Mouse (Mus musculus): ENCODE measurements around the gene Cep295nl.

The Cep295nl gene

DNA sequence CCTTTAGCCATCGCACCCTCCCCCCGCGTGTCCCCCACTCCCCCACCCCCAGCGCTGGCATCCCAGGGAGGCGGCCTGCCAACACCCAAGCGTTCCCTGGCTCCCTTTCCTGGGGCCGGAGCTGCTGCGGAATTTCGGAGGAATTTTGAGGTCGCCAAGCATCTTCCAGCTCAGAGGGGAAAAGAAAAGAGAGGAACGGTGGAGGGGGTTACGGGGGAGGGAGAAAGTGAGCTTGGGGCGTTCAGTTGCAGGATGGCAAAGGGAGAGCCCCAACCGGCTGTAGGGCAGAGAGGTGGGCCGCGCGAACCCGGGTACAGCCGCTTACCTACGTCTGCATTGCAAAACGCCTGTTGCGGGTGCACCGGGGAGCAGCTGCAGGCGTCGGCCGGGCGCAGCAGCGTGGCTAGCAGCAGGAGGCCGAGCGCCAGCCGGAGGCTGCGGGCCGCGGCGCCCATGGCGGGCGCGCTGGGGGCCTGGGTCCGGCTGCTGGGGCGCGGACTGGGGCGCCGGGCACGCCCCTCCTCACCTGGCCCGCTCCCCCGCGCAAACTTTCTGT lies 12.4 kb upstream of the Cep295nl start:
- no peak for DNase-seq

DNA sequence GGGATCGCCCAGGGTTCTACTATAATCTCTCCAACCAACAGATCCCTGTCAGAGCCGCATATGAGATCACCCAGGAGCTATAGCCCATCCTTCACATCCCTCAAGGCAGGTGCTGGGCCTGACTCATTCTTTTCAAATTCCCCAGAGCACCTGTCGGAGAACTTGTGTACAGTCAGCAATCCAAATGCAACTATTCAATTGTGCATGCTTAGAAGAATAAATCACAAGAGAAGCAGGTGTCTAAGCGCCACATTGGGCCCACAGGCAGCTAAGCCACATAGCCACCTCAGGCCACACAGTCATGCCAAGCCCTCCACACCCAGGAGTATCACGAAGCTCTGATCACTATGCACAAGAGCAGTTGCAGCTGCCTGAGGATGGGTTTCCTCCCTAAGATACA lies 7.2 kb upstream of the Cep295nl start:
- DNase-seq: no peak

DNA sequence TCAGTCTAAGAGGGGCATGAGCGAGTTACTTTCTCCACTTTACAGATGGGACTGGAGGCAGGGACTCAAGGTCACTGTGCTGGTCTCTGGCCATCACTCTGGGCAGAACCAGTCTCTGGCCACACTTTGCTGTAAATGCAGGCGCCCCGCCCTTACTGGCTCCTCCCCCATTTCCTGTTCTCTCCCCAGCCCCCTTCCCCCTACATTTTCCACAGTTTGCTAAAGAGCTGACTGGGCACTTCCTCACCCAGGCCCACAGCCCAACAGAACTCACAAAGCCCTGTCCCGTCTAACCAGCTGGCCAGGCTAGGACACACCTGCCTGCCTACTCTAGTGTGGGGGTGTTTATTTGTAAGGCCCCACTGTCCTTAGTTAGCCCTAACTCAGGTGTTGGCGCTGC lies 6.6 kb upstream of the Cep295nl start:
- no peak for DNase-seq

DNA sequence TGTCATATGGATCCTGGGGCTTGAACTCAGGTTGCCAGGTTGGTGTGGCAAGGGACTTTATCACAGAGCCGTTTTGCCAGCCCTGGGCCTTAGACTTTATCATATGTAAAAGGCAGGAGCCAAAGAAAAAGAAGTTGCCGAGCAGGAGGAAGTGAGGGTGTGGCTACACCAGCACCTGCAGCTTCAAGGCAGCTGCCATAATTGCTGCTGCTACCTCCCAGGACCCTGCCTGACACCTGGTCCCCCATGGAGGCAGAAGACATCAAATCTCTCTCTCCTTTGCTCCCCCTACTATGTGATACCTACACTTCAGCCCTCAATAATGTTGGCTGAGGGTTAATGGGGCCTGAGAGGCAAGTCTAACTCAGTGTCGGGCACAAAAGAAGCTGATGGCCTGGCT lies 6.1 kb upstream of the Cep295nl start:
- no peak for DNase-seq

DNA sequence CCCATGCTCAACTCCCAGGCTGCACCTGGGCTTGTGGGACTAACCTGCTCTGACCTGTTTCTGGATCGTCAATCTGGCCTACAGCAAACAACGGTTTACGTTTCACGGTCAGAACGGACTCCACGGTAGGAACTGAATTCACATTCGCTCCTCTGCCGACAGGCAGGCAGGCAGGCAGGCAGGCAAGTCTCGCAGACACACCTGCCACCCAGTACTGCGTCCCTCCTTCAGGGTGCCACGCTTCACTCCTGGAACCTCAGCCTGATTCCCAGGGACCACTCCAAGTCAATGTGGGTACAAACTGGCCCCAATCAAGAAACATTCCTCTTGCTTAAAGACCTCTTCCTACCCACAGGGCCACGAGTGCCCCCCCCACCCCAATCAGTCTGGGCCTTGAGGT lies 5.6 kb upstream of the Cep295nl start:
- DNase-seq: no peak

- no peak for DNase-seq
Measured at GRCm38 (mm10) chr11:118347391-118347790, 5.1 kb upstream of the Cep295nl start.

GRCm38 (mm10) chr11:118346395-118347096 lies 4.2 kb upstream of the Cep295nl start:
- DNase-seq: no peak

GRCm38 (mm10) chr11:118345693-118346092 lies 3.4 kb upstream of the Cep295nl start:
- no peak for DNase-seq

GRCm38 (mm10) chr11:118343629-118344028 lies 1.3 kb upstream of the Cep295nl start:
- no peak for DNase-seq

DNA sequence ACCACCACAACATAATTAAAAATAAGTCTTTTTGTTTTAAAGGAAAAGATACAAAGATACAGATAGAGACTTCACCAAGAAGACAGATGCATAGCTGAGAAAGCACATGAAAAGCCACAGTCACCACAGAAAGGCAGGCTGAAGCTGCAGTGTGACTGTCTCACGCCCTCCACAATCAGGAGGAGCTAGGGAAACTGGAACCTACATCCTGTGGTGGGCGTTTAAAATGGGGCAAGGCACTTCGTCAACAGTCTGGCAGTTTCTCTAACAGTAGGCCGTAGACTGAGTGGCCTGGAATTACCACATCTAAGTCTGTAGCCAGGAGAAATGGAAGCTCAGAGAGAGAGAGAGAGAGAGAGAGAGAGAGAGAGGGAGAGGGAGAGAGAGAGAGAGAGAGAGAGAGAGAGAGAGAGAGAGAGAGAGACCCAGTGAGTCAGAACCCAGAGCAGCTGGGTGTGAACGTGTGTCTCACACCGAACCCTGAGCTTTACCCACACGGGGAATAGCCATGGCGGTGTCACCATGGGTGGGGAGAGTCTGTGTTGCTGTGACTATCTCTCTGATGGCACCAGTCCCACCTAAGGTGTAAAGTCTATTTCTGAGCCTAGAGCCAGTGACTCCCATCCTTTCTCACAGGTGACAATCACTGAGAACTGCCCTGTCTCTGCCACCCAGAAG lies 4.7 kb downstream of the Cep295nl start:
- no peak for DNase-seq

DNA sequence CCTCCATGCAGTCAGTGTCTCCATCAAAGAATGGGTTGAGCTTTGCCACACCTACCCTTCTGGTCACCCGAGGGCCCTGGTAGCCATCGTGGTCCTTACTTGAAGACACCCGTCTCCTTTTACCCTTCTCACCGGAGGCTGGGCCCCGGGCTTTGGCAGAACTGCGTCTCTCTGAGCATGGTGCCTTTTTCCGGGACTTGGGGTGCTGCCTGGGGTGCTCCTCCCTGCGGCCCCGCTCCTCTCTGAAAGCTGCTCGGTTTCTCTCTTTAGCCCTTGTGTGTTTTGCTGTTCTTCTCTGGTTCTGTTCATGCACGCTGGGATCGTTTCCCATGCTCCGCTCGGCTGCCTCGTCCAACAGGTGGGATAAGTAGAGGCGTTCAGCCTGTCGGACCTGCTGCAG lies 8.9 kb downstream of the Cep295nl start:
- DNase-seq: no peak

- DNase-seq: no peak
Measured at GRCm38 (mm10) chr11:118332376-118332775, 9.9 kb downstream of the Cep295nl start.

DNA sequence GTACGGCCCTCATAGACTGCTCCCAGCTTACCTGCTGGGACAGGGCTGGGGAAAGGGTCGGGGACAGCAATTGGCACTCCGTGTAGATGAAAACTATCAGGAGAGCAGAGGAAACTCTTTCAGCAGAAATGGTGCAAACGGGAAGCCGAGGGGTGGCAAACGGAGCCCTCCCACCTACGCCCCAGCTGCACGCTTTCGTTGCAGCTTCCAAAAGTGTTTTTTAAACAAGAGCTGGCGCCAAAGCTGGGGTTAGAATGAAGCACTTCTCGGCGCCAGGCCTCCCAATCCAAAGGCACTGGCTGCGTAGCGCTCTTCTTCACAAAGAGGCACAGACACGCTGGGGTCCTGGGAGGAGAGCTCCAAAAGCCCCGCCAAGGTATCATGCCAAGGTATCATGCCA lies 11.5 kb downstream of the Cep295nl start:
- no peak for DNase-seq

- DNase-seq: no peak
Measured at GRCm38 (mm10) chr11:118330361-118330760, 11.9 kb downstream of the Cep295nl start.

GRCm38 (mm10) chr11:118328947-118329346 lies 13.4 kb downstream of the Cep295nl start:
- no peak for DNase-seq

GRCm38 (mm10) chr11:118328511-118328910 lies 13.8 kb downstream of the Cep295nl start:
- DNase-seq: no peak

DNA sequence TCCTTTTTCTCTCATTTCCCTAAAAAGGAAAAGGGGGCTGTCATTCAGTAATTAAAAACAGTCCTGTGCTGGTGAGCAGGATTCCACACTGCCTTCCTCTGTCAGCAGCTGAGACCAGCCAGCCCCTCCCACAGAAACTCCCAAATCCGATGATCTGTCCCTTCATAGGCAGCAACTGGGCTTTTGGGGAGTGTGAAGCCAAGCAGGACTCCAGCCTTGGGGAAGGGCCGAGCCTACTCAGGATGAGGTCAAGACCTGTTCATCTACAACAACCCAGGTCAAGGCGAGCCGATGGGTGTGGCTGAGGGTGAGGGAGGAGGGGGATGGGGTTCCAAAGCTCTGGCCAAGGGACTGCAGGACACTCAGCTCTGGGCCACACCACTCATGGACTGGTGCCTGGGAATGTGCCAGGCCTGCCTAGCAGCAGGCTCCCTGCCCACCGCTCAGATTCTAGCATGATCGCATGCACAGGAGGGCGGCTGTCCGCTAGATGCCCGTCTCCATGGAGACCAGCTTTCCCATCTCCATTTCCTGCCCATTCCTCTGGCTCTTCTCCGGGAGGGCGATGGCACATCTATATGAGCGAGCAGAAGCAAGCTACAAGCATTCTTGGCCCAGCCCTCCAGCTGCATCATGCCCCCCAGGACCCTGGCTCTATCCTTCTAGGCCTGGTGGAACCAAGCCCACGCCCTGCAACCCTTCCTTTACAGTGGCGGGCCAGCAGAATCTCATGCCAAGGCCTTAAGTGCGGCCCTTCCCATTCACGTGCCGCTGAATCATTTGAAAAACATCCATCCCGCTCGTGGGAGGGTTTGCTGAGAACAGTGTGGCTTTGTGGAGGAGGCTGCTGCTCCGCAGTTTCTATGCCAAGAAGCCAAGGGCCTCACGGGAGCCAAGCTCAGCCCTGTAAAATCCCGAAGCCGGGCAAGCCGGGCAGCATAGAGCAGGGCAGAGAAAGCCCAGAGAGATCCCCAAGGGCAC lies 15.0 kb downstream of the Cep295nl start:
- DNase-seq: peak; percentile 59

- no peak for DNase-seq
Measured at GRCm38 (mm10) chr11:118326491-118326890, 15.8 kb downstream of the Cep295nl start.

DNA sequence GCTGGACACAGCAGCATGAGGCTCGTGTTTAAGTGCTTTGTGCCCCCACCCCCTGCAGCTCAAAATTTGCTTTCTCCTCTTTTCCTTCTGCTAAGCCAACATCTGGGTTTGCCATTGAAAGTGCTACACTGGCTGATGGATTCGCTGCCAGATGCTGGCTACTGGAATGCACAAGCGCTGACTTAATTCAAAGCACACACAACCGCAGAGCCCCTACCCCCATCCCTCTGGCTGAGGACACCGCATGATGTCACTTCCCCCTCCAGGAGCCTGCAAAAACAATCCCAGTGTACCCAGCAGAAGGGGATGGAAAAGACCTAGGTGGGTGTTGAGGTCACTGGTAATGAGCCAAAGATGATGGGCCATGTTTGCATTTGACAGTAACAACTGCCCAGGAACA lies 17.8 kb downstream of the Cep295nl start:
- no peak for DNase-seq

DNA sequence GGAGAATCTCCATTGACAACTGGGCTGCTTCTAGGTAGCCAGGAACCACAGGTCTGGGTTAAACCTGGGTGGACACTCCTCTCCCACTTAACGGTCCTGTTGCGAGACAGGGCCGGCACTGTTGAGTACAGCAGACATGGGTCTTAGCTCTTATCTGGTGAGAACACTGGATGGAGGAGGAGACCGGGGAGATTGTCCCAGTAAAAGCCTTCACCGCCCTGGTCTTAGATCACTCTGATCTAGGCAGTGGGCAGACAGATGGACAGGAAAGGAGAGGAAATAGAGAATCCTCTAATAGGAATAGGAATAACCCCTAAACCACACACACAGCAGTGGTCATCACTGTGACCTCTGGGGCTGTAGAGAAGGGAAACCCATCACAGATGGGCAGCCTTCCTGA lies 18.3 kb downstream of the Cep295nl start:
- DNase-seq: no peak

DNA sequence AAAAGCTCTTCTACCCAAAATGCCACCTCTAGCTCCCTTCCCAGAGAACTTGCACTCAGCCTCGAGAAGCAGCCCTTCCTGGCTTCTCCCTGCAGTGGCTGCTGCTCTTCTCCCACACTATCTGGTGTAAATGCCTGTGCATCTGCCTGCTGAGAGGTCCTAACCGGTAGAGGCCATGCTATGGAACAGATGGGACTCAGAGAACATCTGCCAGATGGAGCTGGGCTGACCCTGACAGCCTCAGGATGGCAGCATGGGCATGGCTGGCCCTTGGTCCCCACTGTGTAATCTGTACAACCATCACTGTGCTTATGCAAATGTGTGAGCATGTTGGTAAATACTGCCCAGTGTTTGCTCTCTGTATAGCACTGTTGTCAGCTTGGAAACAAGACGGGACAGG lies 19.7 kb downstream of the Cep295nl start:
- no peak for DNase-seq

DNA sequence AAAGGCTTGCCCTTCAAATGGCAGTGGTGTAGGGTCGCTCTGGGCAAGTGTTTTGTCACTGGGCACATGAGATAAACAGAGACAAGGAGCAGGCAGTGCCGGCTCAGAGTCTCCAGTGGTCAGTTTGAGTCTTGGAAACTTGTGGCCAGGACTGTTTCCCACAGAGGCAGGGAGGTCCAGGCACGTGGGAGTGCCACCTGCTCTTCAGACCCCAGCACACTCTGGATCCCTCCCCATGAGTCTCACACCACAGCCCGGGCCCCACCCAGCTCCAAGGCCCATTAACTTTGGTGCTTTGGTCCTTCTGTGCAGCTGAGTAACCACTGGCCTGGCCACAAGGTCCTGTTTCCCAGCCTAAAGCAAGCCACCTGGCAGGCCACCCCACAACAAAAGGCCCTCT lies 20.3 kb downstream of the Cep295nl start:
- no peak for DNase-seq

GRCm38 (mm10) chr11:118321500-118321899 lies 20.8 kb downstream of the Cep295nl start:
- DNase-seq: no peak
